Mouse (Mus musculus) v-Abl transformed pro-B cells (cell line): ENCODE results near the gene Kcnab1.

Source experiments
- in situ Hi-C, 2 experiments: fragments of 400-800 bp; cut with MboI; formaldehyde crosslinking; loops; one replicate each; pipeline ENCODE4 v1.15.1; 2025; ENCODE audit not compliant: unreplicated experiment in 2 of 2

Gene Kcnab1

DNA sequence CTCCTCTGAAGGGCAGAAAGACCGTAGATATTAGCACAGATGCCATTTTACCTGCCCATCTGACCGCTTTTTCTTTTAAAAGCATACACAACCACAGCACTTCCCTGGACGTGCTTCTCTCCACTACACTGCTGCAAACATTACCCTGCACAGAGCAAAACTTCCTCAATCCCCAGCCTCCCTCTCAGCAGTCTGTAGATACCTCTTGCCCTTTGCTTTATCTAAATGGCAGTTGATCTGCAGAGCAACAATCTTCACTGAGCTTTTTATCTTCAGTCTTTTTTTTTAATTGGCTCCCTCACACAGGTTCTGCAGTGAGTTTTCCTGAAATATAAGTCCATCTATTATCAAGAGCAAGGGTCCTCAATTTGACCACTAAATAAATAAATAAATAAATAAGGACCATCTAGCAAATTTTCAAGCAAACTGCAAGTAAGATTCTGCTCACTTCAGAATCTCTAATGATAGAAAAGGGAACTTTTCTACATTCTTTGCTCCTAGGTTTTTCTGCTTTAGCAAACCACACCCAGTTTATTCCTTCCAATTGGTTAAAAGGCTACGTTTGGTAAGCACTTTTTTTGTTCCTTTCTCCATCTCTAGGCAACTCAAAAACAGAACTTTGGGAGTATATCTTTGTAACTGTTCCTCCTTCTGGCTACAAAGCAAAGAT lies 287.8 kb downstream of the Kcnab1 start:
- in situ Hi-C loops, result loop anchor here (10.0 to 25.0 kb wide), 3 partner anchors 138 to 1835 kb away; partner anchors contain the start of genes Rsrc1 (in 1 of the 2) and Shox2 (in 1 of the 2)

GRCm38 (mm10) chr3:65397566-65397965 lies 288.4 kb downstream of the Kcnab1 start:
- in situ Hi-C loops, result loop anchor here (10.0 to 25.0 kb wide), 3 partner anchors 137 to 1835 kb away; partner anchors contain the start of genes Rsrc1 (in 1 of the 2) and Shox2 (in 1 of the 2)

- in situ Hi-C loops, result no loop called here
These were observed 296.6 kb downstream of the Kcnab1 start for GRCm38 (mm10) chr3:65405781-65406180.

- in situ Hi-C loops, result no loop called here
These were observed 298.7 kb downstream of the Kcnab1 start for GRCm38 (mm10) chr3:65407891-65408290.

GRCm38 (mm10) chr3:65416571-65416970 lies 307.4 kb downstream of the Kcnab1 start:
- in situ Hi-C loops, result no loop called here

DNA sequence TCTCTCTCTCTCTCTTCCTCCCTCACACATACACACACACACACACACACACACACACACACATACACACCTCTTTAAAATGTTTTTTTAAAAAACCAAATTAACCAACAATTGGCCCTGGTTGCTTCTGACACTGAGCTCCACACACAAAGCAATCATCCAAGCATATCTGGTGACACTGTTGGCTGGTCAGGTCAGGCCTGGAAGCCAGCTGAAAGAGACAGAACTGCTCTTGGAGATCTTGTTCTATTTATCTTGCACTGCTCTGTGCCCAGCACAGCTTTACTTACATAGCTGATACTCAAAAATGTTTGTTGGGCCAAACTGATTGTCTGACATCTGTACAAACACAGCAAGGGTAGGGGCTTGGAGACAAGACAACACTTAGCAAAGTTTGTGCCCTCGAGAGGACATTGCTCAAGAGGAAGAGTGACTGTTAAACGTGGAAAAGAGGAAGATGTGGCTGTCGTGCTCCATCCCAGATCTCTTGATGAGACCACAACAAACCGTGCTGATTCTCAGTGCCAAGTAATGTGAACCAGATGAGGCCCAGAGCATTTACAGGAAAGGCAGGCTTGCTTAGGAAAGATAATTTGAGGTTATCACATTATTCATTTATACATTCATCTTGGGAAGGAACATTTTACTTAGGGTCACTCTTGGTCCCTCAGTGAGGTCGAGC lies 308.9 kb downstream of the Kcnab1 start:
- in situ Hi-C loops, result no loop called here

GRCm38 (mm10) chr3:65419706-65420105 lies 310.5 kb downstream of the Kcnab1 start:
- in situ Hi-C loops, result no loop called here
